In the genomic region with DNA sequence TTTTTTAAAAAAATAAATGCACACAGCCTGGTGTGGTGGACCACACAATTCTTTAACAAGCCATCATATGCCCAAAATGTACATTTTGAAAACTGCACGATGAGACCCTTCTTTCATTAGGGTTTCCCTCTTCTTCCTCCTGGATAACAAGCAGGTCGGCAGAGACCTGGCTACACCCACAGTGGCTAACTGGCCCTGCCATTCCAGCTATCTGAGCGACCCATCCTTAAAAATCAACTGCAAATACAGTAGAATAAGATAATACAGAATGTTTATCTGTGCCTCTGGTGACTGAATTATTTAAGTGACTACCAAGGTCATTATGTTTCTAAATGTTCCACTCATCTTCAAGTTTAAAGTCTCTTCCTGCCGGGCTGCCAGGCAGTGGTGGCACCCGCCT, we compare ENCODE assay signal across 9 mouse cellular contexts. TPM values are rescaled to one million over a fixed set of nuclear protein-coding genes. Genes with fewer than 3 reads are reported as not detected.
DNase-seq lines count a peak whose midpoint lies in the region; ATAC-seq lines count a peak whose summit lies in the region.
"Had no signal": no experiment of that assay in that cellular context is flagged by ENCODE, and none has a peak within 500 bp of the region (broad histone marks: within the 10 kb centered on the region; RNA-seq: fewer than 3 reads in every experiment).

No protein-coding gene starts in this region.

- H3K9me3 ChIP-seq in lung, embryonic 16.5 days (ENCODE audit: control insufficient read depth, low read length): no peaks in the 10 kb centered on the region
- no peaks in the 10 kb centered on the region for H3K9me3 ChIP-seq in forebrain, embryonic 12.5 days
- no peaks in the 10 kb centered on the region for H3K9me3 ChIP-seq in limb, embryonic 15.5 days
- no peaks in the 10 kb centered on the region for H3K9me3 ChIP-seq in stomach, embryonic 14.5 days (ENCODE audit: control insufficient read depth, low read depth, low read length)

- H3K27me3 ChIP-seq in lung, embryonic 16.5 days (ENCODE audit: control insufficient read depth, insufficient read depth, low read depth, low read length): no peaks in the 10 kb centered on the region
- no peaks in the 10 kb centered on the region for H3K27me3 ChIP-seq in forebrain, embryonic 12.5 days
- H3K27me3 ChIP-seq in limb, embryonic 15.5 days: no peaks in the 10 kb centered on the region
- H3K27me3 ChIP-seq in stomach, embryonic 14.5 days (ENCODE audit: control insufficient read depth, insufficient read depth, low read length): no peaks in the 10 kb centered on the region

- H3K27ac ChIP-seq in lung, embryonic 16.5 days (ENCODE audit: low read length): no peak overlapping the region; the same call in 1 of the 2 replicates
- no peak overlapping the region for H3K27ac ChIP-seq in forebrain, embryonic 12.5 days
- no peak overlapping the region for H3K27ac ChIP-seq in limb, embryonic 15.5 days
- no peak overlapping the region; the same call in 1 of the 2 replicates for H3K27ac ChIP-seq in stomach, embryonic 14.5 days (ENCODE audit: low read length)

- peaks cover 10% of the 10 kb centered on the region for H3K4me1 ChIP-seq in lung, embryonic 16.5 days (replicated peaks; ENCODE audit: control insufficient read depth, insufficient read depth, low read length)
- peaks cover 38% of the 10 kb centered on the region for H3K4me1 ChIP-seq in forebrain, embryonic 12.5 days
- peaks cover 29% of the 10 kb centered on the region for H3K4me1 ChIP-seq in limb, embryonic 15.5 days
- peaks cover 9% of the 10 kb centered on the region for H3K4me1 ChIP-seq in stomach, embryonic 14.5 days (ENCODE audit: control insufficient read depth, insufficient read depth, low read length)

- intact Hi-C loops in gastrocnemius, postnatal 36 days (cut with DNase I): no loop called here

- 39% methylated on average over 5 of the region's 5 CpGs for WGBS in lung, embryonic 16.5 days
- 50% methylated on average over 5 of the region's 5 CpGs for WGBS in forebrain, embryonic 12.5 days
- WGBS in limb, embryonic 15.5 days: 46% methylated on average over 5 of the region's 5 CpGs
- WGBS in stomach, embryonic 14.5 days: 54% methylated on average over 5 of the region's 5 CpGs

- 0 out of 2 replicates have a peak overlapping the region, but pooled peaks have one; percentile 17 for H3K9ac ChIP-seq in lung, embryonic 16.5 days (ENCODE audit: low read length)
- H3K9ac ChIP-seq in forebrain, embryonic 12.5 days: peak overlapping the region; percentile 96; the same call in 1 of the 2 replicates
- H3K9ac ChIP-seq in limb, embryonic 15.5 days: no peak overlapping the region
- 0 out of 2 replicates have a peak overlapping the region, but pooled peaks have one; percentile 84 for H3K9ac ChIP-seq in stomach, embryonic 14.5 days (replicated peaks; ENCODE audit: low read depth, low read length)

- H3K36me3 ChIP-seq in lung, embryonic 16.5 days (ENCODE audit: control insufficient read depth, insufficient read depth, low read length): no peaks in the 10 kb centered on the region
- no peaks in the 10 kb centered on the region; the same call in 1 of the 2 replicates for H3K36me3 ChIP-seq in forebrain, embryonic 12.5 days (replicated peaks)
- H3K36me3 ChIP-seq in limb, embryonic 15.5 days: no peaks in the 10 kb centered on the region
- no peaks in the 10 kb centered on the region for H3K36me3 ChIP-seq in stomach, embryonic 14.5 days (ENCODE audit: control insufficient read depth, insufficient read depth, low read length)

- peak overlapping the region; percentile 92 for H3K4me3 ChIP-seq in lung, embryonic 16.5 days (ENCODE audit: low read length)
- peak overlapping the region; percentile 92 for H3K4me3 ChIP-seq in forebrain, embryonic 12.5 days (replicated peaks)
- H3K4me3 ChIP-seq in limb, embryonic 15.5 days: peak overlapping the region; percentile 89
- H3K4me3 ChIP-seq in stomach, embryonic 14.5 days (ENCODE audit: low read depth, low read length): peak overlapping the region; percentile 93; the same call in 1 of the 2 replicates

- ATAC-seq in lung, embryonic 16.5 days (ENCODE audit: low read depth): no peak
- no peak for ATAC-seq in forebrain, embryonic 12.5 days (ENCODE audit: low FRiP score)
- ATAC-seq in limb, embryonic 15.5 days (ENCODE audit: insufficient number of reproducible peaks, low FRiP score, low TSS enrichment, low read depth): no peak
- no peak for ATAC-seq in stomach, embryonic 14.5 days (ENCODE audit: insufficient number of reproducible peaks, insufficient read depth, low FRiP score, low read depth)
- no peak for ATAC-seq in activated CD4-positive, CD25-positive, alpha-beta regulatory T cell, adult 4 months

- H3K4me2 ChIP-seq in lung, embryonic 16.5 days (ENCODE audit: low read depth, low read length): peak overlapping the region; percentile 77
- peak overlapping the region; percentile 70 for H3K4me2 ChIP-seq in forebrain, embryonic 12.5 days
- H3K4me2 ChIP-seq in limb, embryonic 15.5 days: peak overlapping the region; percentile 75
- peak overlapping the region; percentile 76 for H3K4me2 ChIP-seq in stomach, embryonic 14.5 days (replicated peaks; ENCODE audit: low read depth, low read length)

- no peak for DNase-seq in lung, postnatal 4 days
- no peak for DNase-seq in kidney, postnatal 25 days
- no peak for DNase-seq in gastrocnemius, postnatal 36 days
- DNase-seq: layer of hippocampus, postnatal 36 days had no signal

RNA-seq across cellular contexts. Expression of gene Uck2, which starts 2.4 kb away (rescaled TPM):
- 65.9 and 70.8 TPM in 2 replicates for polyA plus RNA-seq in lung, embryonic 16.5 days (2015; fragmentation: Nextera tagmentation; extraction: Ambion mirVana)
- 119 and 123 TPM in 2 replicates for polyA plus RNA-seq in forebrain, embryonic 12.5 days (2016; fragmentation: Nextera tagmentation; extraction: Ambion mirVana)
- polyA plus RNA-seq in limb, embryonic 15.5 days (2015; fragmentation: Nextera tagmentation; extraction: Ambion mirVana): 64.9 and 69.1 TPM in 2 replicates
- polyA plus RNA-seq in stomach, embryonic 14.5 days (2014; fragmentation: Nextera tagmentation; extraction: Ambion mirVana): 86.3 and 90.8 TPM in 2 replicates
- polyA plus RNA-seq in activated CD4-positive, CD25-positive, alpha-beta regulatory T cell, adult 4 months (2017; shearing (Covaris generic)): 10 to 100 TPM; 18.6 to 31.8 TPM
- 10 to 100 TPM; 17.6 to 18.9 TPM for total RNA-seq in gastrocnemius, postnatal 36 days (2021)

RNA-seq across cellular contexts. Expression of gene Tmco1, which starts 25.4 kb away (rescaled TPM):
- polyA plus RNA-seq in lung, embryonic 16.5 days (2015; fragmentation: Nextera tagmentation; extraction: Ambion mirVana): 123 and 125 TPM in 2 replicates
- polyA plus RNA-seq in forebrain, embryonic 12.5 days (2016; fragmentation: Nextera tagmentation; extraction: Ambion mirVana): 68.3 and 70.9 TPM in 2 replicates
- polyA plus RNA-seq in limb, embryonic 15.5 days (2015; fragmentation: Nextera tagmentation; extraction: Ambion mirVana): 92.8 and 104 TPM in 2 replicates
- polyA plus RNA-seq in stomach, embryonic 14.5 days (2014; fragmentation: Nextera tagmentation; extraction: Ambion mirVana): 87.1 and 90.2 TPM in 2 replicates
- 100 to 1,000 TPM in 1 of 2 experiments, 10 to 100 TPM in 1; 94.8 to 120 TPM for polyA plus RNA-seq in activated CD4-positive, CD25-positive, alpha-beta regulatory T cell, adult 4 months (2017; shearing (Covaris generic))
- total RNA-seq in gastrocnemius, postnatal 36 days (2021): 10 to 100 TPM; 28.7 to 34.9 TPM
